Mouse (Mus musculus): Measurements from ENCODE around the gene Snrnp48.

DNA sequence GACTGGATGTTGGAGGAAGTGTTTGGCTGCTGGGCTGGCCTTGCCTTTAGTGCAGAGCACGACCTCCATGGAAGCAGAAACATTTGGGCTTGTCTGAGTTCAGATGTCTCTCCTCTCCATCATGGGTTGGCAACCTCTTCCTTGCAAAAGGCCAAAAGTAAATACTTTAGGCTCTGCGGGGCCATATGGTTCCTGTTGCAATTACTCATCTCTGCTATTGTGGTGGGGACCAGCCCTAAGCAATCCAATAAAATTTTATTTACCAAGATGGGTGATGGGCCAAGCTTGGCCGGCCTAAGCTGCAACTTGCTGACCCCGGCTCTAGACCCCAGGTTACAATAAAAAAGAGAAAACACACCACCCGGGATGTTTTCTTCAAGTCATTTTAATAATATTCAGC, 43.4 kb downstream of the Snrnp48 start:
- TF ChIP-seq CTCF (IDR thresholded peaks at IDR 0.05; ENCODE audit: low read depth): no peak
- TF ChIP-seq EP300 (IDR thresholded peaks at IDR 0.05; ENCODE audit: low read depth): no peak

Data from liver, embryonic 14.5 days (tissue).